Mouse (Mus musculus) heart, embryonic 14.5 days (tissue): ENCODE measurements around the gene Tmem200a. TPM values are rescaled to one million over a fixed set of nuclear protein-coding genes. Genes with fewer than 3 reads are reported as not detected.

Experiments
- ATAC-seq: fragments of 200-750 bp; cut with Nextera tagmentation; 2 replicates; pipeline ENCODE4 v1.8.0; 2017; ENCODE audit warnings: low read depth, moderate TSS enrichment; ENCODE audit not compliant: insufficient number of reproducible peaks, insufficient read depth, low FRiP score
- H3K27ac ChIP-seq, 2 experiments: fragments of 200-500 bp in 1 of 2; fragments of 300-500 bp in 1 of 2; sonication (generic) in 1 of 2; replicated peaks in 1 of 2; 2 replicates each; pipeline ENCODE4 v1.5.1; 2012 to 2014; ENCODE audit warnings: low read depth in 2 of 2, low read length in 2 of 2, control low read depth in 1 of 2, mild to moderate bottlenecking in 1 of 2, mixed read lengths in 1 of 2; ENCODE audit not compliant: control insufficient read depth in 1 of 2, insufficient read depth in 1 of 2
- H3K27me3 ChIP-seq: fragments of 300-500 bp; sonication (generic); 2 replicates; pipeline ENCODE4 v1.6.1; 2014; ENCODE audit warnings: mild to moderate bottlenecking, low read length, control low read depth; ENCODE audit not compliant: control insufficient read depth, insufficient read depth
- H3K36me3 ChIP-seq: fragments of 300-500 bp; sonication (generic); 2 replicates; pipeline ENCODE4 v1.6.1; 2014; ENCODE audit warnings: mild to moderate bottlenecking, control low read depth, low read length, mixed read lengths; ENCODE audit not compliant: control insufficient read depth, insufficient read depth
- H3K4me1 ChIP-seq, 2 experiments: fragments of 200-500 bp in 1 of 2; fragments of 300-500 bp in 1 of 2; sonication (generic) in 1 of 2; 2 replicates each; pipeline ENCODE4 v1.6.1; 2012 to 2014; ENCODE audit warnings: low read length in 2 of 2, control low read depth in 1 of 2, mixed read lengths in 1 of 2; ENCODE audit not compliant: control insufficient read depth in 2 of 2, insufficient read depth in 2 of 2
- H3K4me2 ChIP-seq: fragments of 300-500 bp; sonication (generic); 2 replicates; pipeline ENCODE4 v1.6.1; 2014; ENCODE audit warnings: mild to moderate bottlenecking, low read length
- H3K4me3 ChIP-seq, 2 experiments: fragments of 200-500 bp in 1 of 2; fragments of 300-500 bp in 1 of 2; sonication (generic) in 1 of 2; 2 replicates each; pipeline ENCODE4 v1.5.1; 2012 to 2014; ENCODE audit warnings: low read length in 2 of 2, mild to moderate bottlenecking in 2 of 2, control low read depth in 1 of 2, low read depth in 1 of 2, moderate library complexity in 1 of 2; ENCODE audit not compliant: control insufficient read depth in 1 of 2, insufficient read depth in 1 of 2
- H3K9ac ChIP-seq: fragments of 300-500 bp; sonication (generic); 2 replicates; pipeline ENCODE4 v1.6.1; 2014; ENCODE audit warnings: mild to moderate bottlenecking, low read length
- H3K9me3 ChIP-seq: fragments of 300-500 bp; sonication (generic); 2 replicates; pipeline ENCODE4 v1.6.1; 2016; ENCODE audit warnings: low read length, control low read depth; ENCODE audit not compliant: control insufficient read depth
- WGBS: fragments of 180-500 bp; shearing (Covaris S2); extraction: QIAGEN DNeasy Blood & Tissue Kit; methylation state at CpG from one replicate; pipeline ENCODE4 v1.1.7; 2014; 5-methylcytosine and 5-hydroxymethylcytosine counted together
- polyA plus RNA-seq: library from polyadenylated mRNA; unstranded; fragments of >200 nt; fragmentation: Nextera tagmentation; extraction: Ambion mirVana; gene quantifications from 2 replicates; pipeline ENCODE4 v1.2.1, GENCODE M21; 2014

The Tmem200a gene
- polyA plus RNA-seq, 1 experiment from 2014 or later = 0.81 TPM

DNA sequence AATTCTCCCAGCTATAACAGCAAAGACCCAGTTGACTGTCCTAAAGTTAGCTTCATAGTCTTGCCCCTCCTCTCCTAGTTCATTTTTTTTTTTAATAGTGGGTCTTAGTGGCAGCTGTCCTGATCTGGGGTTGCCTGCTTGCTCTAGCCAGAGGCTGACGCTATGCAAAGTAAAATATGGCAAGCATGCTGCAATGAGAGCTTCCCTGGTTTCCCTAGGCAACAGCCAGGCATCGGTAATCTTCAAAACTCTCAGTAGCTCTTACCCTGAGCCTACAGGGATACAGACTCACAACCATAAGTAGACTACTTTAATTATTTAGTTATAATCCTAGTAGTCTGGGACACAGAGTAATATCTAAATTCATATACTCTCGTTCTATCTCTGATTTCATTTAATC, 202.0 kb downstream of the Tmem200a start:
- Histone ChIP-seq H3K4me3 (no peak overlapping the region), H3K9ac (no peak overlapping the region), H3K27me3 (no peaks in the 10 kb centered on the region), H3K36me3 (no peaks in the 10 kb centered on the region), H3K9me3 (no peaks in the 10 kb centered on the region), H3K4me1 (no peaks in the 10 kb centered on the region), H3K4me2 (no peak overlapping the region), H3K27ac (no peak overlapping the region)
- 50% methylated on average over 3 of the region's 3 CpGs for WGBS
- ATAC-seq = no peak

DNA sequence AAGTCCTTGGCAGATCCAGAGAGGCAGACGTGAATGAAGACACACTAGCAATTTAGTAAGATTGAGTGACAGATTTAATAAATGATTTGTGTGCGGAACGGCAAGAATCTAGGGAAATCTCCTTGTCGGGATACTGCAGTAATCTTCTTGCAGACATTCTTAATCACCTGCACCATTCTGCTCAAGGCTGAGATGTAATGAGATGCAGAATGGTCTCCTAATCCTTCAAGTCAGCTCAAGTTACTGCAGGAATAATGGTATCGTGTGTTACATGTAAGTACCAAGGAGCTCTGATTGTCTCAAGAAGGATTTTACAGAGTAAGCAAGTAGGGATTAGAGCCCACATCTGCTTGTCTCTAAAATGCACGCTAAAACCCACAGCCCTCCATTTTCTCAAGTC, 210.1 kb downstream of the Tmem200a start:
- Histone ChIP-seq H3K27ac (no peak overlapping the region), H3K4me2 (no peak overlapping the region), H3K9ac (no peak overlapping the region), H3K36me3 (no peaks in the 10 kb centered on the region), H3K4me3 (no peak overlapping the region), H3K4me1 (no peaks in the 10 kb centered on the region), H3K27me3 (no peaks in the 10 kb centered on the region), H3K9me3 (no peaks in the 10 kb centered on the region)
- ATAC-seq = no peak
- 77% methylated on average over 6 of the region's 6 CpGs for WGBS

Other genes with a start within 250 kb of the Tmem200a start
- gene Gm9767, start 797 bp downstream of the Tmem200a start, polyA plus RNA-seq = not detected in 2 replicates
- gene Samd3, start 150.7 kb upstream of the Tmem200a start, polyA plus RNA-seq = not detected in 2 replicates